Mouse (Mus musculus) ES-Bruce4 (cell line): ENCODE results near the gene Cul7.

ENCODE experiments used
- EP300 ChIP-seq: IDR thresholded peaks from 2 replicates; pipeline ENCODE4 v1.6.1; 2011; ENCODE audit warnings: low read depth, low read length; ENCODE audit not compliant: insufficient read depth
- POLR2A ChIP-seq: IDR thresholded peaks from one replicate; pipeline ENCODE4 v1.8.1; 2011; ENCODE audit warnings: low read length; ENCODE audit not compliant: insufficient read depth

DNA sequence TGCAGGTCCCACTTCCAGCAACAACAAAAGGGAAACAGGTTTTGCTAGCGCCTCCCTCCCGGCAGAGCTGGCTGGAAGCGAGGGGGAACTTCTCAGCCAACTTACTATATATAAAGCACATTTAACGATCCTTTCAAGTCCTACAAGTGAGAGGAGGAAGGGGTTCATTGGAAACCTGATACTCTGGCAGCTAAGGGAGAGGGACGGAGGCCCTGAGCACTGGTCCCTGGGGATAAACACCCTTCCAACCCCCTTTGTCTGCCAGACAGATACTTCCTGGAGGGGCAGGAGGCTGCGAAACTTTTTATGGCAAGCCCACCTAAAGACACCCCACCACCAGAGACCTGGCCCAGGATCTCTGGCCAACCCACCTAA, 31.8 kb upstream of the Cul7 start:
- no peak for TF ChIP-seq POLR2A
- 0 out of 2 replicates have a peak, but pooled peaks have one; percentile 64 for TF ChIP-seq EP300
